Mouse (Mus musculus) forebrain, embryonic 11.5 days (tissue): ENCODE data around the gene Kmt2c. TPM values are rescaled to one million over a fixed set of nuclear protein-coding genes. Genes with fewer than 3 reads are reported as not detected.
A peak's percentile ranks its signal among the peaks of the same experiment; 100 is the strongest.
"Not testable (repeated sequence)": the region's sequence is repeated elsewhere in the genome, so short reads cannot be mapped to it uniquely, and the experiment has no call there.

Experiments used
- ATAC-seq: fragments of 200-750 bp; cut with Nextera tagmentation; replicated peaks from 2 replicates; pipeline ENCODE4 v1.8.0; 2017; ENCODE audit warnings: moderate TSS enrichment; ENCODE audit not compliant: low FRiP score
- DNase-seq: peaks from one replicate; pipeline ENCODE4 v3.0.0-alpha.2; 2017; ENCODE audit warnings: low spot score
- H3K27ac ChIP-seq: fragments of 300-500 bp; sonication (generic); 2 replicates; pipeline ENCODE4 v1.5.1; 2014; ENCODE audit warnings: low read depth, low read length
- H3K27me3 ChIP-seq: fragments of 300-500 bp; sonication (generic); 2 replicates; pipeline ENCODE4 v1.6.1; 2014; ENCODE audit warnings: mild to moderate bottlenecking, low read length, mixed read lengths; ENCODE audit not compliant: control insufficient read depth, insufficient read depth
- H3K36me3 ChIP-seq: fragments of 300-500 bp; sonication (generic); 2 replicates; pipeline ENCODE4 v1.6.1; 2014; ENCODE audit warnings: mild to moderate bottlenecking, low read length, moderate library complexity, mixed read lengths; ENCODE audit not compliant: control insufficient read depth, insufficient read depth
- H3K4me1 ChIP-seq: fragments of 300-500 bp; sonication (generic); replicated peaks from 2 replicates; pipeline ENCODE4 v1.6.1; 2014; ENCODE audit warnings: low read length, mixed read lengths; ENCODE audit not compliant: control insufficient read depth, insufficient read depth
- H3K4me2 ChIP-seq: fragments of 300-500 bp; sonication (generic); 2 replicates; pipeline ENCODE4 v1.6.1; 2014; ENCODE audit warnings: low read depth, mild to moderate bottlenecking, low read length, moderate library complexity, mixed read lengths; ENCODE audit not compliant: severe bottlenecking
- H3K4me3 ChIP-seq: fragments of 300-500 bp; sonication (generic); 2 replicates; pipeline ENCODE4 v1.5.1; 2014; ENCODE audit warnings: low read depth, low read length
- H3K9ac ChIP-seq: fragments of 300-500 bp; sonication (generic); 2 replicates; pipeline ENCODE4 v1.6.1; 2014; ENCODE audit warnings: low read length
- H3K9me3 ChIP-seq: fragments of 300-500 bp; sonication (generic); 2 replicates; pipeline ENCODE4 v1.6.1; 2016; ENCODE audit warnings: low read length, mixed read lengths; ENCODE audit not compliant: control insufficient read depth
- WGBS: fragments of 180-500 bp; shearing (Covaris S2); extraction: QIAGEN DNeasy Blood & Tissue Kit; methylation state at CpG from one replicate; pipeline ENCODE4 v1.1.7; 2014; 5-methylcytosine and 5-hydroxymethylcytosine counted together
- polyA plus RNA-seq: library from polyadenylated mRNA; unstranded; fragments of >200 nt; fragmentation: Nextera tagmentation; extraction: Ambion mirVana; gene quantifications from 2 replicates; pipeline ENCODE4 v1.2.1, GENCODE M21; 2014

The Kmt2c gene
- polyA plus RNA-seq, 1 experiment from 2014 or later = 24.6 TPM

GRCm38 (mm10) chr5:25252825-25253544 lies 245.6 kb downstream of the Kmt2c start:
- no peak overlapping the region for H3K4me3 ChIP-seq
- H3K27ac ChIP-seq = no peak overlapping the region
- ATAC-seq (no peak), DNase-seq (no peak)
- H3K36me3 ChIP-seq = peaks cover 2% of the 10 kb centered on the region; the same call in 1 of the 2 replicates
- H3K27me3 ChIP-seq = no peaks in the 10 kb centered on the region
- 91% methylated on average over 8 of the region's 8 CpGs for WGBS
- H3K4me1 ChIP-seq = no peaks in the 10 kb centered on the region
- no peaks in the 10 kb centered on the region for H3K9me3 ChIP-seq
- H3K4me2 ChIP-seq = no peak overlapping the region
- H3K9ac ChIP-seq = no peak overlapping the region

- WGBS = 82% methylated on average over 2 of the region's 2 CpGs
- ATAC-seq (no peak), DNase-seq (no peak)
- no peaks in the 10 kb centered on the region for H3K9me3 ChIP-seq
- H3K4me1 ChIP-seq = no peaks in the 10 kb centered on the region
- H3K9ac ChIP-seq = no peak overlapping the region
- no peak overlapping the region for H3K4me3 ChIP-seq
- no peak overlapping the region for H3K4me2 ChIP-seq
- peaks cover 2% of the 10 kb centered on the region; the same call in 1 of the 2 replicates for H3K36me3 ChIP-seq
- H3K27ac ChIP-seq = no peak overlapping the region
- no peaks in the 10 kb centered on the region for H3K27me3 ChIP-seq
These were observed 246.2 kb downstream of the Kmt2c start for GRCm38 (mm10) chr5:25252423-25252822.

- no peak overlapping the region for H3K4me2 ChIP-seq
- no peaks in the 10 kb centered on the region for H3K27me3 ChIP-seq
- H3K36me3 ChIP-seq = peaks cover 2% of the 10 kb centered on the region; the same call in 1 of the 2 replicates
- 88% methylated on average over 3 of the region's 3 CpGs for WGBS
- H3K4me3 ChIP-seq = no peak overlapping the region
- no peak overlapping the region for H3K9ac ChIP-seq
- no peaks in the 10 kb centered on the region for H3K4me1 ChIP-seq
- no peak overlapping the region for H3K27ac ChIP-seq
- H3K9me3 ChIP-seq = no peaks in the 10 kb centered on the region
- DNase-seq (no peak), ATAC-seq (no peak)
These were observed 251.5 kb downstream of the Kmt2c start for GRCm38 (mm10) chr5:25247036-25247435.

- H3K4me2 ChIP-seq = no peak overlapping the region
- H3K27ac ChIP-seq = no peak overlapping the region
- WGBS = 77% methylated on average over 1 of the region's 1 CpGs
- peaks cover 2% of the 10 kb centered on the region; the same call in 1 of the 2 replicates for H3K36me3 ChIP-seq
- no peak overlapping the region for H3K9ac ChIP-seq
- H3K27me3 ChIP-seq = no peaks in the 10 kb centered on the region
- DNase-seq = no peak
- ATAC-seq = no peak
- H3K9me3 ChIP-seq = no peaks in the 10 kb centered on the region
- no peak overlapping the region for H3K4me3 ChIP-seq
- no peaks in the 10 kb centered on the region for H3K4me1 ChIP-seq
These were observed 252.1 kb downstream of the Kmt2c start for GRCm38 (mm10) chr5:25246473-25246865.

GRCm38 (mm10) chr5:25245806-25246472 lies 252.6 kb downstream of the Kmt2c start:
- Histone ChIP-seq H3K9me3 (no peaks in the 10 kb centered on the region), H3K4me3 (no peak overlapping the region), H3K36me3 (peaks cover 2% of the 10 kb centered on the region; the same call in 1 of the 2 replicates), H3K27me3 (no peaks in the 10 kb centered on the region), H3K4me2 (no peak overlapping the region), H3K4me1 (no peaks in the 10 kb centered on the region), H3K9ac (no peak overlapping the region), H3K27ac (no peak overlapping the region)
- 91% methylated on average over 10 of the region's 10 CpGs for WGBS
- ATAC-seq (no peak), DNase-seq (no peak)

GRCm38 (mm10) chr5:25243101-25243500 lies 255.5 kb downstream of the Kmt2c start:
- Histone ChIP-seq H3K4me2 (no peak overlapping the region), H3K4me3 (no peak overlapping the region), H3K4me1 (no peaks in the 10 kb centered on the region), H3K27ac (no peak overlapping the region), H3K9ac (no peak overlapping the region), H3K27me3 (no peaks in the 10 kb centered on the region), H3K9me3 (no peaks in the 10 kb centered on the region), H3K36me3 (no peaks in the 10 kb centered on the region)
- DNase-seq (no peak), ATAC-seq (no peak)
- WGBS = 91% methylated on average over 6 of the region's 6 CpGs

- not testable (repeated sequence) for H3K9me3 ChIP-seq, H3K36me3 ChIP-seq, DNase-seq, H3K4me2 ChIP-seq, H3K27me3 ChIP-seq, H3K27ac ChIP-seq, H3K4me1 ChIP-seq, ATAC-seq, H3K9ac ChIP-seq, H3K4me3 ChIP-seq
- WGBS = 97% methylated on average over 1 of the region's 1 CpGs
These were observed 274.2 kb downstream of the Kmt2c start for GRCm38 (mm10) chr5:25224377-25224776.

GRCm38 (mm10) chr5:25222752-25223702 lies 275.6 kb downstream of the Kmt2c start, which contains the start of gene E130116L18Rik:
E130116L18Rik (minus strand) TSS chr5:25223153.
- Histone ChIP-seq H3K9ac (peak within 1 kb of the TSS; percentile 80), H3K4me1 (0 out of 2 replicates have a peak, but pooled peaks cover 3% of the 10 kb centered on the region), H3K36me3 (no peaks in the 10 kb centered on the region), H3K4me2 (peak within 1 kb of the TSS; percentile 67), H3K27me3 (no peaks in the 10 kb centered on the region), H3K27ac (no peak within 1 kb of the TSS; the same call in 1 of the 2 replicates), H3K9me3 (no peaks in the 10 kb centered on the region), H3K4me3 (peak within 1 kb of the TSS; percentile 65)
- 5% methylated on average over 72 of the region's 72 CpGs for WGBS
- ATAC-seq (peak; percentile 98), DNase-seq (peak; percentile 93)
